Mouse (Mus musculus): Measurements from ENCODE around the gene Pappa.

Pappa gene

DNA sequence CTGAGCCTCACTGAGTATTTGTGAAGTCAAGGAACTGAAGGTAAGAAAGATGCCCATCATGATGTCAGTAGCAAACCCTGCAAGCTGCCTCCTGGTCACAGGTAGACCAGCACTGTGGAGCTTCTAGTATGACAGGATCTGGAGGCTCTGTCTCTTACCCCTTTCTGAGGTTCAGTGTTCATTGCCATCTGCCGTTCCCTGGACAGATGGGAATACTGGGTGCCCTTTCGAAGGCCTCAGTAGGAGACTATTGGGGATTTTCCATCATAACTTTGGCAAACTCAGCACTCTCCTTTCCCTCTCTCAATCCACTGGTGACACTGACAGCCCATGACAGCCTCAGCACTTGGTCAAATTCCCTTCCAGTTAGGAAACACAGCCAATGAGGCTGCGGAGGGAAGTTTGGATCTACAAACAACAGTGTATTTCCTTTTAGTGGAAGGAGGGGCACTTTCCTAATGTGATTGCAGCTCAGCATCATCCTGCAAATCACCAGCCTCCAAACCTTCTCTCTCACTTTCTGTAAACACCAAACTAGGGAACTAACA, 42.4 kb downstream of the Pappa start:
- DNase-seq (ENCODE audit: low spot score in 2 of 2), result no peak

DNA sequence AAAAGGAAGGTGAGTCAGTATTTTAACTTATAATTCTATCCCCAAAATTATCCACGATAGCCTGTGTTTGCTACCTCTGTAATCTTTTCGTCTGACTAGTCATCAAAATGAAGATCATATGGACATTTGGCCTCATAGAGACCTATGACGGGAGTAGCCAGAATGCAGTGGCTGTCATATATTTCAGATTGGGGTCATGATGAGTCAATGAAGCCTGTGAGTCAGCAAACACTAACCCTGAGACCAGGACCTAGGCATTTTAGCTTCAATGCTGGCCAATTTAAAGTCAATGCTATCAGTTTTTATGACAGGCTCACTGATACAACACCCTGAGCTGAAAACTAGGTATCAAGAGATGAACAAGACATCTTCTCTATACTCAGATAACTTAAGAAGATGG, 50.5 kb downstream of the Pappa start:
- DNase-seq (ENCODE audit: low spot score in 2 of 2), result no peak

DNA sequence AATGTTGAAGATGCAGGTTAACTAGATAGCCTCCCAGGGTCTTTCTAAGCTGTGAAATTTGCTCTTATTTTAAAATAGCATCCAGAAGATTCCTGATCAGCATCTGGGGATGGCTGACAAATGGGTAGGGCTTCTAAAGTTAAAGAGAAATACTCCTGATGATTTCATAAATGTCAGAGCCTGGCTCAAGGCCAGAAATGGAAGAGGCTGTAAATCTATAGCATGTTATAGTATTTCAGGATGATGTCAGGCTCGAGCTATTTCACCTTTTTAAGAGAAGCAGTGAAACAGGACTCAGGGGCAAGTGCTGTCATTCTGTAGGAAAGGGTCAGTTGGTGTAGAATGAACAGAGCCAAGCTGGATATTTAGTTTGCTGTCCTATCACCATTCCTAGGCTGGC, 54.2 kb downstream of the Pappa start:
- no peak for DNase-seq (ENCODE audit: low spot score in 2 of 2)

DNA sequence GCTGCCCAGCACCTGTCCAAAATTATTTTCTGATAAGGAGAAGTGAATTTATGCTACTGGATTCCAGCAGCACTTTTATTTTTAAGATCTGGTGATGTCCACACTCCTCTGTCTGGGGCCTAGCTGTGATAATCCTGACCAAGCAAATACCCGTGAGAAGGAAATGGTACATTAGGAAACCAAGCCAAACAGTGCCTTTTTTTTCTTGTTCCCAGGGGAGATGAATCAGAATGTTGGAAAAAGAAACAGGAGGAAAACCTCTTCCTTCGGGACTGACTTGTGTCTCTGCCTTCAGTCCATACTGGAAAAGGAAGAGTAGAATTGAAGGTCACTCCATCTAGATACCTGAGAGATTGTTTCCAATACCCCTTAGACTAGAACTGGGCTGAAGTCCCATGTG, 63.3 kb downstream of the Pappa start:
- no peak for DNase-seq (ENCODE audit: low spot score in 2 of 2)

DNA sequence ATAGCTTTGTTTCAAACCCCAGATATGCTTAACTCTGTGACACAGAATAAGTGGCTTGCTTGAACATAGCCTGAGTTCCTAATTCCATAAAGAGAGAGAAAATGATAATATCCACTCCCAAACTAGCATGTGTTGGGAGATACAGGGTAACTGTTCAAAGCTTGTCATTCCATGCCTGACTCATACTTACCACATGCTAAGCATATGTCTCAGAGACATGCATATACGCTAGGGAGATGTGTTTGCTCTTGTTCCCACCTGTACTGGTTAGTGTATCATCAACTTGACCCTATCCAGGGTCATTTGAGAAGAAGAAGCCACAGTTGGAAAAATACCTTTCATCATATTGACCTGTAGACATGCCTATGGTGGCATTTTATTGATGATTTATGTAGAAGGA, 63.7 kb downstream of the Pappa start:
- no peak for DNase-seq (ENCODE audit: low spot score in 2 of 2)

DNA sequence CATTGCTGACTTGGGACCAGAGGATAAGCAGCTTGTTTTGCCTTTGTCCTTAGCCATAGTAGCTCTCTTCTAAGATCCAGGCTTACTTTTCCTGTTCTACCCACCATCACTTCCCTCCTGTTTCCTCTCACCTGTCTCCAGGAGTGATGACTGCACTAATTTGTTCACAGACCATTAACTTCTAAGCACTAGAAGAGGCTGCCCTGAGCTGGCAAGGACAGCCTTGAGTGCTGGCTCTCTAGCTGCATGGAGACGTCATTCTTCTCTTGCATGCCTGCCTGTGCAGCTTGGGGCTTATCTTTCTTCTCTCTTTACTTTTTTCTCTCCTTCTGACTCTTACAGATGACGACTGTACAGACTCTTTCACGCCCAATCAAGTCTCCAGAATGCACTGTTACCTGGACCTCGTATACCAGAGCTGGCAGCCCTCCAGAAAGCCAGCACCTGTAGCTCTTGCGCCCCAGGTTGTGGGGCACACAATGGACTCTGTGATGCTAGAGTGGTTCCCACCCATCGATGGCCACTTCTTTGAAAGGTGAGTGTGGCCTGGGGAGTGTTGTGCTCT, 65.0 kb downstream of the Pappa start:
- no peak for DNase-seq (ENCODE audit: low spot score in 2 of 2)

DNA sequence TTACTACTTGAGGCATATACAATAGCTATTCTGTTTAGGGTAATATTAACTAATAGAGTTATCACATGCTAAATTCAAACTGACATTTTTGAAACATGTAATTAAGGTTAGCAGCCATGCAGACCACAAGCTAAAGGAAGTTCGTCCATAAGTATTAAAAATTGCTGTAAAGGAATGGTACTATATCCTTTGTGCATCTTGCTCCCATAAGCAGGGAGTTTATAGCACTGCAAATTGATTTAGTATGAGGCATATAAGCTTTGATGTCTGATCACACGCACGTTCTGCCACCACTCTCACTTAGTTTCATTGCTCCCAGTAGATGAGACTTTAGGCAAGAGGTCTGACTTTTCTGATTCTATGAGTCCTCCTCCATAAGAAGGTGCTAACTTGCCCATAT, 68.8 kb downstream of the Pappa start:
- no peak for DNase-seq (ENCODE audit: low spot score in 2 of 2)

DNA sequence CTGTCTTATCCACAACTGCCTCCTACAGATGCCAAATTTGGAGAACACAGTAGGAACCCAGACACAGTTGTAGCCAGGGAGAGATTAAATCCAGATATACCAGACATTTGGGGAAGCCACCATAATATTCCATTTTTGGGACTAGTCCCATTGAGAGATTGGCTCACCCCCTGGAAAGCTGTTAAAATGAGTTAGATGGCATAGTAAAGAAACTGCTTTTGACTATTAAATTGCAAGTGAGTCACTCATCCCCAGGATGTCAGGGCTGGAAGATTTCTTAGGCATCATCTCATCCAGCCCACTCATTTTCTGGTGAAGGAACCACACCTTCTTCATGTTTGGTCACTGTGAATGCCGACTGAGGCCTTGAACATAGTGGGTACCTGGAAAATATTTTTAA, 72.0 kb downstream of the Pappa start:
- no peak for DNase-seq (ENCODE audit: low spot score in 2 of 2)

DNA sequence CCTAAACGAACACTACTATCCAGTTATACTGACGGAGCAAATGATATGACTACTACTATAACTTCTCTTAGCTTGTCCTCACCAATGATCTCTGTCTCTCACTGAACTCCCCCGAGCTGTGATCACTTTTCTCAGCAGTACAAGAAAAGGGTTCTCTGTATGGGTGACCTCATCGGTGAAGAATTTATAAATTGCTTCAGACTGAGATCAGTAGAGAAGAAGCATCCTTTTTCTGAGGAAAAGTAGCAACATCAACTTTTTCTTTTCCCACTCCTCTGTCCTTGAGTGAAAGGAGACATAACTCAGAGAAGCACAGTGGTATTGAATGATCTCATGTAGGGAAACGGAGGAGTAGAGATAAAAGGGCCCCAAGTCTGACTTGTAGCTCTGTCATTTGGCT, 79.7 kb downstream of the Pappa start:
- DNase-seq (ENCODE audit: low spot score in 2 of 2), result no peak

DNA sequence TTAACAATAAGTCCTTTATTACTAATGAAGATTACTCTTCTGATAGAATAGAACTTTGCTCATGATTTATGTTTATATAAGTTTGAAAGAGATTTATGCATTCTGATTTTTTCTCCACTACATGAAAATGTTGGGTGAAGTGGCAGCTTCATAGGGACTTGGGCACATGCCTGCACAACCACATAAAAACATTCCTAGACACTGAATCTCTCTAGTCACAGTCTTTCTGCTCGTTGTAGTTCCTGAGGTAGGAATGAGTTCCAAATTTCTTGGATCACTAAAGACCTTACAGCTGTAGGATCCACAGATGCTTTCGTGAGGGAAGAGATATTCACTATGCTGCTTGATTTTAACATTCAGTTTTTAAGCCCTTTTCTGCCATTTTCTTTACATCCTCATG, 81.5 kb downstream of the Pappa start:
- no peak for DNase-seq (ENCODE audit: low spot score in 2 of 2)

DNA sequence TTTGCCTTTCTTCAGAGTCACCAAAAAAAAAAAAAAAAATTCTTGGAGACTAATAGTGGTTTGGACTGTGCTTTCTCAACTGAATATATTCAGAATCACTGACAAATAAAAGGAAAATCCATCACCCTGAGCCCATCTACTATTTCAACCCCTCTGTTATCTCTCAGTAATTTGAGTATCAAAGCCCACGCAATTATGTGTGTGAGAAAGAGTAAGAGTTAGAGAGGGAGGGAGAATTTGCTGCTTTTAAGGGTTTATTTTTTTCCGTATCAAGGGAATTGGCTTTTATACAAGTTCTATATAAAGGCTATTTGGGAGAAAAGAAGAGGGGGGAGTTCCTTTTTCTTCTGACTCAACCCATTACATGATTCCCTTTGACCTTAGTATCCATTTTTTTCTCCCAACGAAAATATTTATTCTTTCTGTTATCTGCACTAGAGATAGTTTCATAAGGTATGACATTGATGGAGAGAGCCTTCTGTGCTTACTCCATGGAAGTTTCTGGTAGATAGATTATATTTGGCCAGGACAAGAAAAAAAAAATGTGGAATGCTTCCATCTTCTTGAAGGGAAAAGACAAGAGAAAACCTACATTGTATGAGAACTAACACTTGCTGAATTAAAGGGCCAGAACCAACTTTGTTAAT, 85.5 kb downstream of the Pappa start:
- no peak for DNase-seq (ENCODE audit: low spot score in 2 of 2)

DNA sequence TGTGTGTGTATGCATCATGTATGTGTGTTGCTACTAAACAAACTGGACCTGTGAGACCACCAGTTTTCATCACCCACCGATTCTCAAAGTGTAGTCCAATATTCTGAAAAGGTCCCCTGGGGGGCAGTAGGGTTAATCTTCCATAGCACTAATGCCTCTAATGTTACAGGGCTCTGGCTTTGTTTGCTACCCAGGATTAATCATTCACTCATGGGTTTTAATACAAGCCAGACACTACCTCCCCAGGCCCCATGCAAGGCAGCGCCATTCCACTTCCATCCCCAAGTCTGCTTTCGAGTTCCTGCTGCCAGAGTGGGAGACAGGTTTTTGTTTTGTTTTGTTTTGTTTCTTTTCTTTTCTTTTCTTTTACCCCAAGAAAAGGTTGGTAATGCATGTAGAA, 92.7 kb downstream of the Pappa start:
- DNase-seq (ENCODE audit: low spot score in 2 of 2), result no peak

DNA sequence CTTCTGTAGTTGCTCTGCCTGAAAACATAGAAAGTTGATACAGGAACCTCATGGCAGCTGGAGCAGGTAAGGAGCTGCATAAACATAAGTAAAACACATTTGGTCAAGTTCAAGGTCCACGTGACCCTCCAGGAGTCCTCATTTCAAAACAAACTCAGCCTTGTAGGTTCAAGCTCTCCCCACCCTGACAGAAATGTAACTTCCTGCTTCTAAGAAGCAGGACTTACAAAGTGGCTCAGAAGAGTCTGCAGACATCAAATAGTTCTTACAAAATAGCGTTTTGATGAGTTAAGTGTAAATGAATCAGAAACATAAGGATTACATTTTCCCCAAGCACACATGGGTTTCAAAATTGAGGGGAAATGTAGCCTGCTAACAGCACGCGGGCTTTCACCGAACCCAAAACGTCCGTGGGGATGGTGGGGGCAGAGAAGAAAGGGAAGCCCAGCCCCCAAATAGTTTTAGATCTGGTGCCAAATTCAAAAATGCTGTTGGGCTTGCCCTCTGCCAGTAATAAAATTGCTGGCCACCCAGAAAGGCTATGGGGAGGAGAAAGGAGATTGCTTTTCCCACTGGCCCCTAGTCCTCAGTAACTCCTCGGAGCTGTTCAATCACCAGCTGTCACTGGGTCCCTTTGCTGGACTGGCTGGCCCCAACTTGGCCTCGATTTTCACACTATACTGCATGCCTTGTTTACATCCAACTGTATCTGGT, 93.8 kb downstream of the Pappa start:
- no peak for DNase-seq (ENCODE audit: low spot score in 2 of 2)

DNA sequence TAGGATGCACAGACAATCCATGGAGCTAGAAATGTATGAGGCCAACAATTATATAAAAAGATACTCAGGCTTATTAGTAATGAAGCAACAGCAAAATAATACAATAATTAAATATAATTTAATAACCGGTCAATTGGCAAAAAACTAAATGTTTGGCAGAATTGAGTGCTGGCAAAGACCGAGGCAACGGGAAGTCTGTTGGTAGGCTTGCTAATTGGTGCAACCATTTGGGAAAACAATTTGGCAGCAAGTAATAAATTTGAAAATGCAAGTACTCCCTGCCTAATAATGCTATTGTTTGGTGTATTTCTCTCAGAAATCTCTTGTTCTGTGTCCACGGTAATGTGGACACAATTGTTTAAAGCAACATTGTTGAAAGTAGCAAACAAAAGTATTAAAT, 99.9 kb downstream of the Pappa start:
- DNase-seq (ENCODE audit: low spot score in 2 of 2), result no peak

DNA sequence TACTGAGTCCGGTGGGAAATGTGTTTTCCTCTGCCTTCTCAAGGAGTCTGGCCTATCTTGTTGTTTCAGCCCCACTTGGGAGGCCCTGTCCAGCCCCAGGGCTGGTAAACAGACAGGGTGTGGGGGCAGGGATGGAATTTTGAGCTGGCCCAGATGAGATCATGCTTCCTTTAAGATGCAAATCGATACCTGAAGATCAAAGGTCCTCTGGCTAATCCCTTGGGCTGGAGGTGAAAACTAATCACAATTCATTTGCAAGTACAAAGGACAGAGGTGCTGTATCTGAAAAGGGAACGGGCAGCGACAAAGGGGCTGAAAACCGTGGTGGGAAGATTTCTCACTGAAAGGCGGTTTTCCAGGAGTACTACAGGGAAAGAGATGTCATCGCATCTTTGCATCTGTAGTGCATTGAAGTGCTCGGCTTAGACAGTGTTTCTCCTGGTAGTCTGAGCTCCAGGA, 114.6 kb downstream of the Pappa start:
- no peak for DNase-seq (ENCODE audit: low spot score in 2 of 2)

DNA sequence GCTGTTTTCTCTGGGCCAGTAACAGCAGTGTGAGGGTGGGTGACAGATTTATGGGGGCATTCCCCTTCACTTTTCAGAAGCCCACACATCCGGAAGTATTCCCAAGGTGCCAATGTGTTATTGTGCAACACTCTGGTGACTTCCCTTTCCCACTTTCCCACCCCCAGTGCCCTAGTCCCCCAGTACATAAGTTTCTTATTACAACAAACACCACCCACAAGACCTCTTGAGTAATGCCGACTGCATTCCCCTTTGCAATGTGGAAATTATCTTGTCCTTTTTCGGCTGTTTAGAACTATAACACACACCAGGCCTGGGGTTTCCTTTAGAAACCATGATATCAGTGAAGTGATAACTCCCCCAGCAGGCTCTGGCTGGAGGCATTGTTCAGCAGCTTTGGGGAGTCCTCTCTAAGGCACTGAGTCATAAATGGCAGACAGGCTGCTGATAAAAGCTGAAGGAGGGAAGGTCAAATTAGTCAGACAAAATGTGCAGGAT, 118.5 kb downstream of the Pappa start:
- no peak for DNase-seq (ENCODE audit: low spot score in 2 of 2)

DNA sequence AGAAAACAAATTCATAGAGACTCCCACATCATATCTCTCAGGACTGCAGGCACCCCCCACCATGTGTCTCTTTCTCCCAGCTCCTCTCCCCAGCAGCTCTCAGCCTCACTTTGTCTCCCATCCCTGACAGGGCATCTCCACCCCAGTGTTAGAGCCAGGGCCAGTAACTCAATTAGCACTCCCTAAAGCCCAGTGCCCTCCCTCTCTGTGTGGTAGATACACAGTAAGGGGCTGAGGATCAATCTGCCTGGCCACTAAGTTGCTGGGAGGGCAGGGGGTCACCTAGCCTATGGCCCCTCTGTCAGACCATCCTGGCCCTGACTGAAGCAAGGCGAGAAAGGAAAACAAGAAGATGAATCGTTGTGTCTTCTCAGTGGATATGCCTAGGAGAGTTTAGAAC, 119.3 kb downstream of the Pappa start:
- DNase-seq (ENCODE audit: low spot score in 2 of 2), result no peak

DNA sequence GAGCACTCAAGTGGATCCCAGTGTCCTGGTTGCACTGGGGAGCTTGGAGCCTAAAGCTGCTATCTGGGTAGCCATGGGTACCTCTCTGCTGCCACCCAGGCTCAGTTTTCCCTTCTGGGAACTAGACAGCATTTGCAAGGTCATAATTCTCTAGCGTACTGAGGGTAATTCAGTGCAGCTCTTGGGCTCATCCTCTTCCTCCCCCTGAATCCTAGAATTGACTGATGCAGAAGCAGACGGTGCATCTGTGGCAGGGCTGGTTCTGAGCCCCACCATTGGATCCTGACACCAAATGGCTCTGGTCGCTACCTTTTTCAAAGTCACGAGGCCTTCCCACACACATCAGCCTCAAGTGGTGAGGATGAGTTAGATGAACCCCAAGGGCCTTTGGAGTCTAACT, 121.0 kb downstream of the Pappa start:
- DNase-seq (ENCODE audit: low spot score in 2 of 2), result no peak

DNA sequence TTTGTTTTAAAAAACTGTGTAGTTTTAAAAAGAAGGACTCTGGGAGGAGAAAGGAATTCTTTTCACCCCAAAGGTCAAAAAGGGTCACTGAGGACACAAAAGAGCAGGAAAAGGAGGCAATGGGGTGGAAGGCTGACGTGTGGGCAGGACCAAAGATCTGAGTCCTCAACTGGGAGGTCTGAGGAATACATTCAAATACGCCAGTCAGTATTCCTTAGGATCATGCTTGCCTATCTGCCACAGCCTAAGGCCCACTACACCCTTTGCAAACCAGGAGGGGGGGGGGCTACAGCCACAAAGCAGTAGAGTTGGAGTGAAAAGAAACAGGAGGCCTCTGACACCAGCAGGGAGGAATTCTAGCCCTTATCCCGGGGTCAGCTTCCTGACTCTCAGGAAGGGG, 121.5 kb downstream of the Pappa start:
- DNase-seq (ENCODE audit: low spot score in 2 of 2), result no peak

DNA sequence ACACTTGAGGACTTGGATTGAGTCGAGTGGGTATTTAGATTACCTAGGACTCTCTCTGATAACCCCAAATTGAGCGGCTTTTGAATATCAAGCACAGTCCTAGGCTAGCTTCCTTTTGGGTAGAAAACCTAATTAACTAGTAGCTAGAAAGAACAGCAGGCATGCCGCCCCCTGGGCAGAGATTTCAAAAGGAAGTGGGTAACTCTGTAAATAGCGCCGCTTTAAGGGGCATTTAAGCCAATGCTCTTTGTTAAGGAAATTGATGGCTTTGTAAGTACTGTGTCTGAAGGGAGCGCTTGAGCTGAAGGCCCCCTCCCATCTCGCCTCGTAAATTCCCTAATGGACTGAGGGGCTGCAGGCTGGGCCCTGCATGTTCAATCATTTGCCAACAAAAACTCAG, 128.2 kb downstream of the Pappa start:
- DNase-seq (ENCODE audit: low spot score in 2 of 2), result no peak

DNA sequence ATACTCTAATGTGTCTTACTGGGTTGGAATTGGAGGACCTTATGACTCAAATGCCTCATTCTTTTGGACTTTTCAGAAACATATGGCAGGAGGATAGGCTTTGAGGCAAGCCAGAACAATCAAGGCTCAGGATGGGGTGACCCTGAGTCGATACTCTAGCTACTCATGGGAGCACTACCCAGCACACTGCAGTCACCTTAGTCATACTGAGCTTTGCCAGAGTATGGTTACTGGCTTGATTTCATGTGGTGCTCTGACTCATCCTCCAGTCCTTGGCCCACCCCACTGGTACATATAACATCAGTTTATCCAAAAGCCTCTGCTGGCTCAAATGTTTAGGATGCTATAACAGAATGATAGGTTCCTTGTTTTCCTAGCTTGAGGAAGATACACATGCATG, 130.1 kb downstream of the Pappa start:
- no peak for DNase-seq (ENCODE audit: low spot score in 2 of 2)

DNA sequence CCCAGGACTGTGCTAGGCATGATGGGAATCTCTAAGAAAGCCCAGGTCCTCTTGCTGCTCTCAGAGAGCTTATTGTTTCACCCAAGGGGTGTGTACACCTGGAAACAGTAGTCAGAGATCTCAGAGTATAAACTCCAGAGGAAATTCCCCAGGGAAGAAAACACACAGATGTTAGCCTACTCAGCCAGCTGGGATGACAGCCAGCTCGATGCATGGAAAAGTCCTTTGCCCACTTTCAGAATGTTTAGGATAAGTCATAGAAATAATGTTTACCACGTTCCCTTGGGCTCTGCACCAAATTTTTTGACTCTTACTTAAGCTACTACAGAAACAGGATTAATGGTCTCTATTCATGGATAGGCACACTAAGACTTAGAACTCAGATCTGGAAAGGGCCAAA, 143.1 kb downstream of the Pappa start:
- DNase-seq (ENCODE audit: low spot score in 2 of 2), result no peak

DNA sequence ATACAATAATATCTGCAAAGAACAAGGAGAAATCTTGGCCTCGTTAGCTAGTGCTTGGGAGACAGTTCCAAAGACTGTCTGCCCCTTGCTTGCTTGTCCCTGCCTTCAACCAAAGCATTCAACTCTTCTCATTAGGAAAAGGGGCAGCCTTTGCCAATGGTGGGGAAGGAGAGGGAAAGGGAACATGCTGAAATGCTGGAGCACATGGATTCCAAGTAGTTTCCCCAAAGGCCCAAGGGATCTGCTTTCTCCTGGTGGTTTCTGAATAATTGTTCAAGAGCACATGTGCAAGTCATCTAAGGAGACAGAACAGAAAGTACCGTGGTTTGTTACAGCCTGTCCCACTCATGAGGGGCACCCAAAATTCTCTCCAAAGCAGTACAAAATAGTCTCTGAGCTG, 146.0 kb downstream of the Pappa start:
- no peak for DNase-seq (ENCODE audit: low spot score in 2 of 2)

Measured in thymus, postnatal 10 days (tissue).